Mouse (Mus musculus) gastrocnemius, postnatal 36 days (tissue): ENCODE data around the gene Slc22a5. TPM values are rescaled to one million over a fixed set of nuclear protein-coding genes. Genes with fewer than 3 reads are reported as not detected.

Source experiments
- total RNA-seq, 2 experiments: library from RNA; stranded (reverse); gene quantifications; 2 replicates each; pipeline ENCODE4 v1.2.3; 2021

The Slc22a5 gene
- total RNA-seq, 2 experiments from 2014 or later = 7.7 to 12.8 TPM

Other genes starting within 250 kb of the Slc22a5 start
- gene Rad50, start 184.3 kb downstream of the Slc22a5 start, total RNA-seq = 1 to 10 TPM; 3.5 to 4.8 TPM
- not detected for gene Il5, start 170.9 kb downstream of the Slc22a5 start, total RNA-seq
- gene Irf1, start 121.6 kb downstream of the Slc22a5 start, total RNA-seq = 1 to 10 TPM; 6.6 to 7.4 TPM
- gene Gm17334, start 118.5 kb downstream of the Slc22a5 start, total RNA-seq = under 1 TPM in 1 of 2 experiments, not detected in 1; 0.31 TPM
- gene Gm12216, start 32.4 kb downstream of the Slc22a5 start, total RNA-seq = 1 to 10 TPM; 1.6 to 2.1 TPM
- under 1 TPM; 0.67 to 0.99 TPM for gene Slc22a21, start 88.7 kb upstream of the Slc22a5 start, total RNA-seq
- gene Slc22a4, start 136.4 kb upstream of the Slc22a5 start, total RNA-seq = 1 to 10 TPM; 2.1 to 2.8 TPM
- 1 to 10 TPM; 6.5 TPM for gene Pdlim4, start 177.4 kb upstream of the Slc22a5 start, total RNA-seq
- gene P4ha2, start 208.4 kb upstream of the Slc22a5 start, total RNA-seq = 10 to 100 TPM; 23.3 to 31.7 TPM